Mouse (Mus musculus) liver, embryonic 14.5 days (tissue): ENCODE data around the gene Cit. TPM values are rescaled to one million over a fixed set of nuclear protein-coding genes. Genes with fewer than 3 reads are reported as not detected.

Source experiments
- ATAC-seq: fragments of 200-750 bp; cut with Nextera tagmentation; 2 replicates; pipeline ENCODE4 v1.8.0; 2017; ENCODE audit warnings: moderate number of reproducible peaks, mild to moderate bottlenecking, moderate library complexity; ENCODE audit not compliant: insufficient read depth
- DNase-seq, 3 experiments: peaks; one replicate each; pipeline ENCODE4 v3.0.0-alpha.2; 2012 to 2013; ENCODE audit warnings: low read depth in 3 of 3, low spot score in 3 of 3
- H3K27ac ChIP-seq: fragments of 300-500 bp; sonication (generic); 2 replicates; pipeline ENCODE4 v1.5.1; 2014; ENCODE audit warnings: moderate library complexity, mild to moderate bottlenecking, control low read depth, inconsistent platforms
- H3K27me3 ChIP-seq: fragments of 300-500 bp; sonication (generic); 2 replicates; pipeline ENCODE4 v1.6.1; 2014; ENCODE audit warnings: mild to moderate bottlenecking, low read length, moderate library complexity; ENCODE audit not compliant: control insufficient read depth, insufficient read depth
- H3K36me3 ChIP-seq: fragments of 300-500 bp; sonication (generic); replicated peaks from 2 replicates; pipeline ENCODE4 v1.6.1; 2014; ENCODE audit warnings: low read depth; ENCODE audit not compliant: control insufficient read depth, insufficient read depth
- H3K4me1 ChIP-seq, 2 experiments: fragments of 200-500 bp in 1 of 2; fragments of 300-500 bp in 1 of 2; sonication (generic) in 1 of 2; replicated peaks; 2 replicates each; pipeline ENCODE4 v1.6.1; 2012 to 2014; ENCODE audit warnings: antibody characterized with exemption in 1 of 2, inconsistent platforms in 1 of 2, low read length in 1 of 2; ENCODE audit not compliant: control insufficient read depth in 2 of 2, insufficient read depth in 2 of 2
- H3K4me2 ChIP-seq: fragments of 300-500 bp; sonication (generic); 2 replicates; pipeline ENCODE4 v1.6.1; 2014; ENCODE audit warnings: low read depth, mild to moderate bottlenecking, control low read depth, moderate library complexity
- H3K4me3 ChIP-seq, 2 experiments: fragments of 200-500 bp in 1 of 2; fragments of 300-500 bp in 1 of 2; sonication (generic) in 1 of 2; 2 replicates each; pipeline ENCODE4 v1.5.1; 2012 to 2014; ENCODE audit warnings: low read depth in 2 of 2, low read length in 2 of 2, mild to moderate bottlenecking in 2 of 2, control low read depth in 1 of 2, inconsistent platforms in 1 of 2, moderate library complexity in 1 of 2; ENCODE audit not compliant: insufficient read depth in 1 of 2
- H3K9ac ChIP-seq: fragments of 300-500 bp; sonication (generic); replicated peaks from 2 replicates; pipeline ENCODE4 v1.6.1; 2014; ENCODE audit warnings: mild to moderate bottlenecking, control low read depth, moderate library complexity
- H3K9me3 ChIP-seq: fragments of 300-500 bp; sonication (generic); 2 replicates; pipeline ENCODE4 v1.6.1; 2016; ENCODE audit warnings: low read length, mixed read lengths; ENCODE audit not compliant: control insufficient read depth
- CTCF ChIP-seq: IDR thresholded peaks from 2 replicates; pipeline ENCODE4 v1.5.1; 2016; ENCODE audit warnings: antibody characterized with exemption, low read depth, control low read depth
- EP300 ChIP-seq: IDR thresholded peaks from 2 replicates; pipeline ENCODE4 v1.6.1; 2016; ENCODE audit warnings: antibody characterized with exemption, low read depth
- WGBS: fragments of 180-500 bp; shearing (Covaris S2); extraction: QIAGEN DNeasy Blood & Tissue Kit; methylation state at CpG from one replicate; pipeline ENCODE4 v1.1.7; 2014; ENCODE audit not compliant: insufficient replicate concordance; 5-methylcytosine and 5-hydroxymethylcytosine counted together
- polyA plus RNA-seq, 2 experiments: library from polyadenylated mRNA; depleted of rRNA in 1 of 2; stranded (reverse) in 1 of 2; unstranded in 1 of 2; fragments of >200 nt; fragmentation: Nextera tagmentation in 1 of 2; extraction: Ambion mirVana in 1 of 2; gene quantifications; 2 replicates each; pipeline versions ENCODE4 v1.2.1 to v1.2.3; 2012 to 2014

Cit gene
- polyA plus RNA-seq, 2 experiments: 21.1 to 24.5 TPM

- ATAC-seq: peak; percentile 79
- 26% methylated on average over 9 of the region's 9 CpGs for WGBS
- peaks cover 50% of the 10 kb centered on the region for H3K36me3 ChIP-seq
Measured at GRCm38 (mm10) chr5:115884429-115884828, 39.4 kb downstream of the Cit start.

GRCm38 (mm10) chr5:115893772-115894171 is 48.7 kb downstream of the Cit start:
- ATAC-seq (no peak), DNase-seq (no peak)
- Histone ChIP-seq H3K4me2 (no peak overlapping the region), H3K9me3 (no peaks in the 10 kb centered on the region), H3K9ac (no peak overlapping the region), H3K27me3 (no peaks in the 10 kb centered on the region), H3K27ac (no peak overlapping the region), H3K4me3 (no peak overlapping the region), H3K36me3 (peaks cover 19% of the 10 kb centered on the region), H3K4me1 (no peaks in the 10 kb centered on the region)
- no peak for TF ChIP-seq EP300
- no peak for TF ChIP-seq CTCF
- 80% methylated on average over 5 of the region's 5 CpGs for WGBS

More at GRCm38 (mm10) chr5:115884429-115884828, 39.4 kb downstream of the Cit start:
- DNase-seq: peak; percentile 40 to 54 (median 50)
- Histone ChIP-seq H3K27me3 (no peaks in the 10 kb centered on the region), H3K4me3 (no peak overlapping the region), H3K27ac (peak overlapping the region; percentile 29), H3K4me1 (peaks cover 0 to 21% of the 10 kb centered on the region in 2 experiments; a peak in 3 of 4 replicates), H3K9me3 (no peaks in the 10 kb centered on the region), H3K4me2 (peak overlapping the region; percentile 37), H3K9ac (no peak overlapping the region)
- TF ChIP-seq CTCF (no peak), EP300 (0 out of 2 replicates have a peak, but pooled peaks have one; percentile 30)

- ATAC-seq: no peak
- WGBS: 43% methylated on average over 9 of the region's 9 CpGs
Measured at GRCm38 (mm10) chr5:115897036-115897435, 52.0 kb downstream of the Cit start.

GRCm38 (mm10) chr5:115907037-115908009 is 62.2 kb downstream of the Cit start:
- peaks cover 3% of the 10 kb centered on the region; the same call in 1 of the 2 replicates for H3K36me3 ChIP-seq
- peak overlapping the region; percentile 49 for H3K4me2 ChIP-seq
- no peaks in the 10 kb centered on the region for H3K9me3 ChIP-seq
- TF ChIP-seq CTCF (peak; percentile 37), EP300 (no peak)
- peak overlapping the region in 1 of 2 experiments; percentile 34; a peak in 2 of 4 replicates for H3K4me3 ChIP-seq
- WGBS: 55% methylated on average over 38 of the region's 38 CpGs
- ATAC-seq (peak; percentile 38; the same call in 1 of the 2 replicates), DNase-seq (no peak)
- H3K9ac ChIP-seq: no peak overlapping the region
- H3K27me3 ChIP-seq: no peaks in the 10 kb centered on the region
- H3K27ac ChIP-seq: no peak overlapping the region
- 0 out of 4 replicates have a peak, but pooled peaks cover 0 to 3% of the 10 kb centered on the region in 2 experiments for H3K4me1 ChIP-seq

More at GRCm38 (mm10) chr5:115897036-115897435, 52.0 kb downstream of the Cit start:
- H3K4me1 ChIP-seq: no peaks in the 10 kb centered on the region
- H3K27me3 ChIP-seq: no peaks in the 10 kb centered on the region
- H3K27ac ChIP-seq: no peak overlapping the region
- TF ChIP-seq EP300 (no peak), CTCF (no peak)
- H3K9ac ChIP-seq: no peak overlapping the region
- peaks cover 8% of the 10 kb centered on the region for H3K36me3 ChIP-seq
- H3K9me3 ChIP-seq: no peaks in the 10 kb centered on the region
- no peak overlapping the region for H3K4me3 ChIP-seq
- DNase-seq: no peak
- H3K4me2 ChIP-seq: no peak overlapping the region

- Histone ChIP-seq H3K4me2 (peak overlapping the region; percentile 49), H3K9me3 (no peaks in the 10 kb centered on the region), H3K9ac (no peak overlapping the region), H3K4me3 (peak overlapping the region in 1 of 2 experiments; percentile 2; a peak in 1 of 4 replicates), H3K27me3 (no peaks in the 10 kb centered on the region), H3K27ac (no peak overlapping the region), H3K36me3 (peaks cover 3% of the 10 kb centered on the region; the same call in 1 of the 2 replicates), H3K4me1 (0 out of 4 replicates have a peak, but pooled peaks cover 0 to 3% of the 10 kb centered on the region in 2 experiments)
- 61% methylated on average over 10 of the region's 10 CpGs for WGBS
- ATAC-seq: no peak
- no peak for DNase-seq
- no peak for TF ChIP-seq CTCF
- no peak for TF ChIP-seq EP300
Measured at GRCm38 (mm10) chr5:115908251-115908650, 63.2 kb downstream of the Cit start.
